Mouse (Mus musculus): ENCODE measurements around the gene Katnal1. TPM values are rescaled to one million over a fixed set of nuclear protein-coding genes. Genes with fewer than 3 reads are reported as not detected.

Gene Katnal1
- polyA plus RNA-seq, 1 experiment, result 2.4 TPM

GRCm38 (mm10) chr5:148972167-148972566 is 43.0 kb upstream of the Katnal1 start:
- WGBS, result 92% methylated on average over 8 of the region's 8 CpGs
- TF ChIP-seq POLR2A (IDR thresholded peaks at IDR 0.05; ENCODE audit: low read depth, low read length) (no peak), CTCF (IDR thresholded peaks at IDR 0.05; ENCODE audit: extremely low read depth, insufficient read depth, insufficient read length, insufficient replicate concordance) (no peak)
- no peak for DNase-seq (ENCODE audit: low read depth in 1 of 2, low spot score in 2 of 2)
- H3K27ac ChIP-seq (ENCODE audit: insufficient read depth, low read length), result no peak overlapping the region
- H3K27me3 ChIP-seq (ENCODE audit: control insufficient read depth, insufficient read depth, low read length), result no peaks in the 10 kb centered on the region
- H3K4me1 ChIP-seq (ENCODE audit: control insufficient read depth, insufficient read depth, insufficient read length), result peaks cover 7% of the 10 kb centered on the region; the same call in 1 of the 2 replicates
- H3K4me3 ChIP-seq (ENCODE audit: extremely low read depth, insufficient read depth, insufficient read length), result no peak overlapping the region
- no peaks in the 10 kb centered on the region for H3K36me3 ChIP-seq (ENCODE audit: control insufficient read depth, insufficient read depth, low read length)

- no peaks in the 10 kb centered on the region for H3K27me3 ChIP-seq (ENCODE audit: control insufficient read depth, insufficient read depth, low read length)
- H3K4me3 ChIP-seq (ENCODE audit: extremely low read depth, insufficient read depth, insufficient read length), result no peak overlapping the region
- H3K27ac ChIP-seq (ENCODE audit: insufficient read depth, low read length), result no peak overlapping the region
- no peak for DNase-seq (ENCODE audit: low read depth in 1 of 2, low spot score in 2 of 2)
- 38% methylated on average over 9 of the region's 9 CpGs for WGBS
- TF ChIP-seq CTCF (IDR thresholded peaks at IDR 0.05; ENCODE audit: extremely low read depth, insufficient read depth, insufficient read length, insufficient replicate concordance) (no peak), POLR2A (IDR thresholded peaks at IDR 0.05; ENCODE audit: low read depth, low read length) (no peak)
- no peaks in the 10 kb centered on the region for H3K36me3 ChIP-seq (ENCODE audit: control insufficient read depth, insufficient read depth, low read length)
- H3K4me1 ChIP-seq (ENCODE audit: control insufficient read depth, insufficient read depth, insufficient read length), result peaks cover 3% of the 10 kb centered on the region; the same call in 1 of the 2 replicates
Observed at GRCm38 (mm10) chr5:148969648-148970047, 40.5 kb upstream of the Katnal1 start.

GRCm38 (mm10) chr5:148968958-148969576 is 39.9 kb upstream of the Katnal1 start:
- DNase-seq (ENCODE audit: low read depth in 1 of 2, low spot score in 2 of 2), result no peak
- Histone ChIP-seq H3K36me3 (ENCODE audit: control insufficient read depth, insufficient read depth, low read length) (no peaks in the 10 kb centered on the region), H3K4me3 (ENCODE audit: extremely low read depth, insufficient read depth, insufficient read length) (no peak overlapping the region), H3K27ac (ENCODE audit: insufficient read depth, low read length) (no peak overlapping the region), H3K27me3 (ENCODE audit: control insufficient read depth, insufficient read depth, low read length) (no peaks in the 10 kb centered on the region), H3K4me1 (ENCODE audit: control insufficient read depth, insufficient read depth, insufficient read length) (peaks cover 3% of the 10 kb centered on the region; the same call in 1 of the 2 replicates)
- WGBS, result 82% methylated on average over 7 of the region's 7 CpGs
- no peak for TF ChIP-seq CTCF (IDR thresholded peaks at IDR 0.05; ENCODE audit: extremely low read depth, insufficient read depth, insufficient read length, insufficient replicate concordance)
- TF ChIP-seq POLR2A (IDR thresholded peaks at IDR 0.05; ENCODE audit: low read depth, low read length), result no peak

GRCm38 (mm10) chr5:148968179-148968578 is 39.1 kb upstream of the Katnal1 start:
- no peak for DNase-seq (ENCODE audit: low read depth in 1 of 2, low spot score in 2 of 2)
- TF ChIP-seq POLR2A (IDR thresholded peaks at IDR 0.05; ENCODE audit: low read depth, low read length) (no peak), CTCF (IDR thresholded peaks at IDR 0.05; ENCODE audit: extremely low read depth, insufficient read depth, insufficient read length, insufficient replicate concordance) (no peak)
- 22% methylated on average over 5 of the region's 5 CpGs for WGBS
- no peak overlapping the region for H3K27ac ChIP-seq (ENCODE audit: insufficient read depth, low read length)
- H3K27me3 ChIP-seq (ENCODE audit: control insufficient read depth, insufficient read depth, low read length), result no peaks in the 10 kb centered on the region
- H3K4me3 ChIP-seq (ENCODE audit: extremely low read depth, insufficient read depth, insufficient read length), result no peak overlapping the region
- no peaks in the 10 kb centered on the region for H3K36me3 ChIP-seq (ENCODE audit: control insufficient read depth, insufficient read depth, low read length)
- H3K4me1 ChIP-seq (ENCODE audit: control insufficient read depth, insufficient read depth, insufficient read length), result peaks cover 3% of the 10 kb centered on the region; the same call in 1 of the 2 replicates

GRCm38 (mm10) chr5:148966395-148966794 is 37.3 kb upstream of the Katnal1 start:
- H3K4me3 ChIP-seq (ENCODE audit: extremely low read depth, insufficient read depth, insufficient read length), result no peak overlapping the region
- DNase-seq (ENCODE audit: low read depth in 1 of 2, low spot score in 2 of 2), result no peak
- H3K27me3 ChIP-seq (ENCODE audit: control insufficient read depth, insufficient read depth, low read length), result no peaks in the 10 kb centered on the region
- H3K36me3 ChIP-seq (ENCODE audit: control insufficient read depth, insufficient read depth, low read length), result no peaks in the 10 kb centered on the region
- H3K4me1 ChIP-seq (ENCODE audit: control insufficient read depth, insufficient read depth, insufficient read length), result peaks cover 3% of the 10 kb centered on the region; the same call in 1 of the 2 replicates
- no peak overlapping the region for H3K27ac ChIP-seq (ENCODE audit: insufficient read depth, low read length)
- 59% methylated on average over 6 of the region's 6 CpGs for WGBS
- no peak for TF ChIP-seq POLR2A (IDR thresholded peaks at IDR 0.05; ENCODE audit: low read depth, low read length)
- TF ChIP-seq CTCF (IDR thresholded peaks at IDR 0.05; ENCODE audit: extremely low read depth, insufficient read depth, insufficient read length, insufficient replicate concordance), result no peak

- Histone ChIP-seq H3K4me3 (ENCODE audit: extremely low read depth, insufficient read depth, insufficient read length) (no peak overlapping the region), H3K36me3 (ENCODE audit: control insufficient read depth, insufficient read depth, low read length) (no peaks in the 10 kb centered on the region), H3K4me1 (ENCODE audit: control insufficient read depth, insufficient read depth, insufficient read length) (peaks cover 3% of the 10 kb centered on the region; the same call in 1 of the 2 replicates), H3K27me3 (ENCODE audit: control insufficient read depth, insufficient read depth, low read length) (no peaks in the 10 kb centered on the region), H3K27ac (ENCODE audit: insufficient read depth, low read length) (no peak overlapping the region)
- WGBS, result 40% methylated on average over 13 of the region's 13 CpGs
- DNase-seq (ENCODE audit: low read depth in 1 of 2, low spot score in 2 of 2), result no peak
- TF ChIP-seq CTCF (IDR thresholded peaks at IDR 0.05; ENCODE audit: extremely low read depth, insufficient read depth, insufficient read length, insufficient replicate concordance), result no peak
- TF ChIP-seq POLR2A (IDR thresholded peaks at IDR 0.05; ENCODE audit: low read depth, low read length), result no peak
Observed at GRCm38 (mm10) chr5:148965691-148966333, 36.7 kb upstream of the Katnal1 start.

Measured in spleen, adult 2 months (tissue).